Mouse (Mus musculus) right cerebral cortex, adult 18-20 months (tissue): ENCODE data around the gene Cox4i2.

ENCODE experiments used
- DNase-seq: peaks from one replicate; pipeline ENCODE4 v3.0.0; 2022; ENCODE audit warnings: mixed read lengths

The Cox4i2 gene

DNA sequence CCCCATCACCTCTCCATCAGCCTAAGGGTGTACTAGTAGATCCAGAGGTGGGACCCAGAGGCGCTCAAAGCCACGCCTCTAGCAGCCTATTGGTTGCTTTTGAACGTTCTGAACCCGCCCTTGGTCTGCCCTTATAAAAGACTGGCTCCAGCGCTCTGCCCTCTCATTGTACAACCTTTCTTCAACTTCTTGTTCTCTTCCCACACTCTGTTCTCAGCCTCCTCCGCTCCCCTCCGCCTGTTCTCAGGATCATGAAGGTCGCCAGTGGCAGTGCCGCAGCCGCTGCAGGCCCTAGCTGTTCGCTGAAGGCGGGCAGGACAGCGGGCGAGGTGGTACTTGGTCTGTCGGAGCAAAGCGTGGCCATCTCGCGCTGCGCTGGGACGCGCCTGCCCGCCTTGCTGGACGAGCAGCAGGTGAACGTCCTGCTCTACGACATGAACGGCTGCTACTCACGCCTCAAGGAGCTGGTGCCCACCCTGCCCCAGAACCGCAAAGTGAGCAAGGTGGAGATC, 17.8 kb upstream of the Cox4i2 start, which contains the start of gene Id1:
Gene Id1 (plus strand): TSS at position 162 of the 512 bp plus-strand sequence.
- DNase-seq, result peak; percentile 55

DNA sequence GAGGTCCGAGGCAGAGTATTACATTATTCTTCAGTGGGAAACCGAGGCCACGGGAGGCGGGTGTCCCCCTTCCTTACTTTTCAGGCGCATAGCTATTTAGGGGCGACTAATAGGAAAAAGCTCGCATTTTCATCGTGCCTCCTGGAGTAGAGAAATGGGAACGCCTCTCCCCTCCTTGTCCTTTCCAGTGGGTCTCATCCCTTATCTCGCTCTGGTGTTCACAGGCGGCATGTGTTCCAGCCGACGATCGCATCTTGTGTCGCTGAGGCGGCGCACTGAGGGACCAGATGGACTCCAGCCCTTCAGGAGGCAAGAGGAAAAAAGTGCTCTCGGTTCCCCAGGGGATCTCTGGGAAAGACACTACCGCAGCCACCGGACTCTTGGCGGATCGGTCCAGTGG, 17.2 kb upstream of the Cox4i2 start:
- DNase-seq, result no peak

DNA sequence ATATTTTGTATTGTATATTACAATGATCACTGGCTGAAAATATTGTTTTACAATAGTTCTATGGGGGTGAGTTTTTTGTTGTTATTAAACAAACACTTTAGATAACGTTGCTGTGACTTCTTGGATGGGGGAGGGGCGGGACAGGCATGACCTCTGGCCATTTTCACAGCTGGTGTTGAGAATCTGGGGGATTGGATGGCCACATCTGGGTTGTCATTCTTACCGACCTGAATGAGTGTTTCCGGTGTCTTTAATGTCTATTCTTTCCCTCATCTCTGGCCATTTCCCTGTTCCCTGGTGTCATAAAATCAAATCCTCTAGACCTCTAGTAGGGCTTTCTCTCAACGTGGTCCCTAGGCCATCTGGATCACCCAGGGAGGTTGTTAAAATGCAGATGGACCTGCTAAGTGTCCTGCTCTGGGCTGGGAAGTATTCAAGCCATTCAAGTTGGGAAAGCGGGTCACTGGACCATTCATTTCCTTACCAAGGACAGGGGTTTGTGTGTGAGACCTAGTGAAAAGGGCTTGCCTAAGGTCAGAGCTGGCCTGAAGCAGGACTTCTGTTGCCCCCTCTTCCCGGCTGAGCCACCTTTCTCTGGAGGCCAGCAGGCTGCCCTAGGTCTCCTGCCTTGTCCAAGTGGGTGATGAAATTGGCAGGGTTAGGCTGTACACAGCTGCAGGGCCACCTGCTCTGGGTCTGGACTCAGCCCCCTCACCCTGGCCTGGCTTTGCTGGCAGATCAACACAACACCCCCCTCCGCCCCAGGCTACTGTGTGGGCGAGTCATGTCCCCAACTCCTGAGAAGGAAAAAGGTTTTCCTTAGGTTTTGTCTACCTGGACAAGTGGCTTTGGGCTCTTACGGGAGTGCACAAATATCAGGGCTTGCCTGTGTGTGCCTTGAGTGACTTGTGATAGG, 16.4 kb upstream of the Cox4i2 start:
- no peak for DNase-seq

DNA sequence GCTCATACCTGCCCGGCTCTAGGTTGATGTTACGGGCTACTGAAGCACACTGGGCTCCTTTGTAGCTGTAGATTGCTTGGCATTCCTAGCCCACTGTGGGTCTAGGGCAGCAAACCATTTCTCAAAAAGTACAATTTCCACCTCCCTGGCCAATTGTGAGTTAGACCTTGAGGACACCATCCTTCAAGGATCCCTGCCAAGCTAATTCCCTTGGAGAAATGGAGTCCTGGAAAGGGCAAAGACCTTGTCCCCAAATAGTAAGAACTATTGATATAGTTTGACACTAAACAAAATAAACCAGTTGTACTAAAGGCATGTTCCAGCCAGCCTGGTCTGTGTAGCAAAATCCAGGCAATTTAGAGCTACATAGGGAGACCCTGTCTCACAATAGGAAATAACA, 15.6 kb upstream of the Cox4i2 start:
- DNase-seq, result no peak

DNA sequence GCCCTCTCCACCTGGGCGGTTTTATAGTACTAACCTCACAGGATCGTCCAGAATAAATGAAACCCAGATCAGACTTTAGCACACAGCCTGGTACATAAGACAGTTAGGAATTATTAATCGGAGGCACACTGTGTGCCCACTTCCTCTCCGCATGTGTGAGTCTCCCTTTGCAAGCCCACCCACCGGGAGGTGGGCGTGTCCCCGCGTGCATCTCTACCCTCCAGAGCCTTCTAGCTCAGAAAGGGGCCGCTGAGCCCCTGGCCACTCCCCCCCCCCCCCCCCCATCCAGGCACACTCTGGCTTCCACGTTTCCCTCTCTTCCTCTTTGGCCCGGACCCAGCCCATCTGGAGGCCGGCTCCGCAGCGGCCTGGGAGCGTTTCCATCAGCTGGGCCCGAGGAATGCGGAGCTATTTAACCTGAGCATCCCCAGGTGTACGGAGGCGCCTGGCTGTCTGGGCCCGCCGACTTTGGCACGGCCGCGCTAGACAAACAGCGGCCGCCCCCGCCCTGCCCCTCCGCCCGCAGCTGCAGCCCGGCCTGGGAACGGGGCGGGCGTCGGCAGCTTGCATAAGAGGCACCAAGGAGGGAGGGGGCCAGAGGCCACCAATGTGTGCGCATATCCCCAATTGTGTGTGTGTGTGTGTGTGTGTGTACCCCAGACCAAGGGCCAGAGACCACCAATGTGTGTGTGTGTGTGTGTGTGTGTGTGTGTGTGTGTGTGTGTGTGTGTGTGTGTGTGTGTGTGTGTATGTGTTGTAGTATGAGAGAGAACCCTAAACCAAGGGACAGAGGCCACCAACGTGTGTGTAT, 14.7 kb upstream of the Cox4i2 start:
- DNase-seq, result no peak

DNA sequence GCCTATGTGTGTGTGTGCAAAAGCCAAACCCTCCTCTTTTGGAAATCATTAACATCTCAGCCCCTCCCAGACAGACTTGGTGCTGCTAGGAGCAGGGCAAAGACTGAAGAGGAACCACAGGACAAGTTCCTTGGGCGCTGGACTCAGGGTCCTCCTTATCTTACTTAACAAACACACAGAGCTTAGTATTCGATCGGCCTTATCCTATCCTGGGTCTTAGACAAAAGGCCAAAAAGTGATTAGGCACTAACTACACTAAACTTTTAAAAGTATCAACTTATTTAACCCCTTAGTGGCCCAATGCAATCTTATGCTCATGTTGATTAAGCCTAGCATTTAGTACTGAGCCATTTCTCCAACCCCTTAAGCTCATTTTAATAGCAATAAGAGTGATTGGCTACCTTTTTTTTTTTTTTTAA, 14.1 kb upstream of the Cox4i2 start:
- DNase-seq, result no peak

DNA sequence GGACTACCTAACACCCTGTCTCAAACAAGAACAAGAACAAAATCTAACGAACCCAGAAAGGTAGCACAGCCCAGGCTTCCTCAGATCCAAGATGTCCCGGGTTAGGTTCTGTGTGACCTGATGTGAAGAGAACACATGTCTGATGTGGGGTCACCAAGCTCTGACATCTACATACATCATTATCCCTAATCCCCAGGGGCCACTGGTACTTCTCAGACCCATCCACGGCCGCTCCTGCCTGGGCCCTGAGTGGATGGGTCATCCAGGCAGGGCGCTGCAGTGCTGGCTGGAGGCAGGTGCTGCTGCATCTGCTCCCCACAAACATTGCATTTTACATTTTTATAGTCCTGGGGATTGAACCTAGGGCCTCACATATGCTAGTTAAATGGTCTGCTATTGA, 13.5 kb upstream of the Cox4i2 start:
- no peak for DNase-seq

DNA sequence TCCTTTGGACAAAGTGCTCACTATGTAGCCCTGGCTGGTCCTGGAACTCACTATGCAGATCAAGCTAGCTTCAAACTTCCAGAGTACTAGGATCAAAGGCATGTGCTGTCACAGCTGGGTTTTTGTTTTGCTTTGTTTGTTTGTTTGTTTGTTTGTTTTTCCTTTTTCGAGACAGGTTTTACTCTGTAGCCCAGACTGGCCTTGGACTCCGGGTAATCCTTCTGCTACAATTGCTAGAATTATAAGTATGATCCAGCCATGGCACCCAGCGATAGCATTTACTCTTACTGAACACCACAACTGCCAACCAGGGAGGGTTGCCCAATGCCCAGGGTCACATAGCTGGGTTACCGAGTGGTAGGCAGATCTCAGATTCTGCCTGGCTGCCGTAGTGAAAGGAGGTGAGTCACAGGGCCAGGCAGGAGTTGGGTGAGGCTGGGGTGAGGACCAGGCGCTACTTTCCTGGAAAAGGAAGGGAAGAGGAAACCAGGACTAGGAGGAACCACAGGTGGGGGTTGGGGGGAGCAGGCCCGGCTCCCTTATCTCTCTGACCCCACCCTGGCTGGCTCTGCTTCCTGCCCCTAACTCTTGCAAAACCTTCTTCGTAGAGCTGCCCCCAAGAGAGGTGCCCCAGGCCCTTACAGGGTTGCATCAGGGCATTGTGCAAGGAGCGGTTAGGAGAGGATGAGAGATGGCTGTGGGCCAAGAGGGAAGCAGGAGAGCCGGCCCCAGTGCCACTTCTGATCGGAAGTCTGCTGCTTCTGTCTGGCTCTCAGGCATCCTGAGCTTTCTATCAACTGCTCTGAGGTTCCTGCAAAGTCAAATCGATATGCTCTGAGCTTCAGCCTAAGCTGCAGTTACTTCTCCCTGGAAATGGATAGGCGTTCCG, 12.6 kb upstream of the Cox4i2 start:
- no peak for DNase-seq

DNA sequence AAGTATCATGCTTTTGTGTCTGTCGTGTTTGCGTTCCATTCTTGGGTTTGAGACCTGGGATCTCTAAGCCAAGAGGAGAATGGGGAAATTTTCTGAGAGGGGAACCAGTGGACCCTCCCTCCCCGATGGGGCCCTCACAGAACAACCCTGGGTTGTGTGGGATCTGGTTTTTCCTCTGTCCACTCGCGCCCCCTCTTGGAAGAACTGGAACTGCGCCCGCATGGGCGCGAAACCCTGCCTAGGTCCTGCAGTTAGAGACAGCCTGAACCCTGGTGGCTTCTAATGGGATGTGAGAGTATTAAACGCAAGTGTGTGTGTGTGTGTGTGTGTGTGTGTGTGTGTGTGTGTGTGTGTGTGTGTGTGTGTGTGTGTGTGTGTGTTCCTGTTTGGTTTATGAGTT, 11.5 kb upstream of the Cox4i2 start:
- DNase-seq, result no peak

DNA sequence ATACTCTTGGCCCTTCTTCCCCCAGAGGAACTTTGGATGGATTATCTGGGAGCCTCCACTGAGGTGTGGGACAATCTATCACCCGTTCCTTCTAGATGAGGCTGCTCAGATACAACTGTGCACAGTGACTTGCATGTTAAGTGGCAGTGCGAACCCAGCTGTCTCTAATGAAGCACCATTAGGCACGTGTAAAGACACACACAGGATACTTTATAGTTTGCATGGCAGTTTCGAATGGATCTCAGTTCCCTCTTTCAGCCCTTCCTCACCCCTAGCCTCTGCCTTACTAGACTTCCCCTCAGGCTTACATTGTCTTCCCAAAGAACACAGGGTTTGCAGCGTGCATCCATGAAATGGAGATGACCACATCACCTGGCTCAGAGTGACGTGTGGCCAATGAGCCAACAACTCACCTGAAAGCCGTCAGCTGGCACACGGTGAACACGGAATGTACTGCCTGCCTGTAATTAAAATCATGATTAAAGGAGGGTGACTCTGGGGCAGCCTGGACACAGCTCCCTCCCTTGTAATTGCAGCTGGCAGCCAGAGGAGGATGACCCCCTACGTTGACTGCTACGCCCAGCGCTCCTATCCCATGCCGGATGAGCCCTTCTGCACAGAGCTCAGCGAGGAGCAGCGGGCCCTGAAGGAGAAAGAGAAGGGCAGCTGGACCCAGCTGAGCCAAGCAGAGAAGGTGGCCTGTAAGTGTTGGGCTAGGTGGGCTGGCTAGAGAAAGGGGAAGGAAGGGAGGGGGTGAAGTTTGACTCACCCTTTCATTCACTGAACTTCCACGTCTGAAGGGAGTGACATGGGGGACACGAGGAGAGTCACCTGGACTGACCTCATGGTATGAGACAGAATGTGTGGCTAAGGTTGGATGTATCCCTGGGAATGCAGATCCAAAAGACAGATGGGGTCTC, 2.8 kb downstream of the Cox4i2 start:
- no peak for DNase-seq

DNA sequence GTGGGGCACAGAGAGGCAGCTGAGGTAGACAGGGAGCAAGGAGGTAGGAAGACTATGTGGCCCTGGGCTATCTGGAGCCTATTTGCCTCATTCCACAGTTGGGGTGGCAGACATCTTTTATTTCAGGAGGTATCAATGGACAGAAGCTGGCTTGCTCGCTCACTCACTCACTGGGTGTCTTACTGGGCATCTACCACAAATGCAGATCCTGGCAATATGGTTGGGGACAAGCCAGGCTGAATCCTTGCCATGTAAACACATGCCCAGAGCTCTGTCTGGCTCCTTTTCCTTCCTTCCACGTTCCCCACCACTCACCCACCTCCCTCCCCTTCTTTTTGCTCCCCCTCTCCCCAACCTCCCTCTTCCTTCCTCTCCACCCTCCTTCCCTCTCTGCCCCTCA, 3.5 kb downstream of the Cox4i2 start:
- no peak for DNase-seq

DNA sequence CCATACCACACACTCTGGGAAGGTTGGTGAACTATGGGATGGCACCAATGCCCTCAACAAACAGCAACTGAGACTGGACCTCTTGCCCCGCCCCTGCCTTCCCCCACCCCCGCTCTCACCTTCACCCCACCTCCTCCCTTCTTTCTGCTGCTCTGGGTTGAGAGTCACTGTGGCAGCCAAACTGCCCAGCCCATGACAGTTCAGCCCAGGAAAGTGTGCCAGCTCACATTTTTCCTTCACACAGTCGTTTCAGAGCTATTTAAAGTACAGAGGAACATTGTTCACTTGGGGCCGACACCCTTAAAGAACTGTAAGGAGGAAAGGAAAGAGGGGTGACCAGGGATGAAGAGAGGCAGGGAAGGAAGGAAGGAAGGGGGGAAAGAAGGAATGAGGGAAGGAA, 4.4 kb downstream of the Cox4i2 start:
- DNase-seq, result no peak

DNA sequence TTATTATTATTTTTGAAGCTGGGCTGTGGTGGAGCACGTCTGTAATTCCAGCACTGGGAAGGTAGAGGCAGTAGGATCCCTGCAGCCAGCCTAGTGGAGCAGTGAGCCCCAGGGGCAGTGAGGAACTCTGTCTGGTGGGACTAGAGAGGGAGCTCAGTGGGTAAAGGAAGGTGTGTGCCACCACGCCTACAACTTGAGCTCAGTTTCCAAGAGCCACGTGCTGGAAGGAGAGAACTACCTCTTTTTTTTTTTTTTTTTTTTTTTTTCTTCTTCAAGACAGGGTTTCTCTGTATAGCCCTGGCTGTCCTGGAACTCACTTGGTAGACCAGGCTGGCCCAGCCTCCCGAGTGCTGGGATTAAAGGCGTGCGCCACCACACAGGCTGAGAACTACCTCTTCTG, 9.3 kb downstream of the Cox4i2 start:
- no peak for DNase-seq

DNA sequence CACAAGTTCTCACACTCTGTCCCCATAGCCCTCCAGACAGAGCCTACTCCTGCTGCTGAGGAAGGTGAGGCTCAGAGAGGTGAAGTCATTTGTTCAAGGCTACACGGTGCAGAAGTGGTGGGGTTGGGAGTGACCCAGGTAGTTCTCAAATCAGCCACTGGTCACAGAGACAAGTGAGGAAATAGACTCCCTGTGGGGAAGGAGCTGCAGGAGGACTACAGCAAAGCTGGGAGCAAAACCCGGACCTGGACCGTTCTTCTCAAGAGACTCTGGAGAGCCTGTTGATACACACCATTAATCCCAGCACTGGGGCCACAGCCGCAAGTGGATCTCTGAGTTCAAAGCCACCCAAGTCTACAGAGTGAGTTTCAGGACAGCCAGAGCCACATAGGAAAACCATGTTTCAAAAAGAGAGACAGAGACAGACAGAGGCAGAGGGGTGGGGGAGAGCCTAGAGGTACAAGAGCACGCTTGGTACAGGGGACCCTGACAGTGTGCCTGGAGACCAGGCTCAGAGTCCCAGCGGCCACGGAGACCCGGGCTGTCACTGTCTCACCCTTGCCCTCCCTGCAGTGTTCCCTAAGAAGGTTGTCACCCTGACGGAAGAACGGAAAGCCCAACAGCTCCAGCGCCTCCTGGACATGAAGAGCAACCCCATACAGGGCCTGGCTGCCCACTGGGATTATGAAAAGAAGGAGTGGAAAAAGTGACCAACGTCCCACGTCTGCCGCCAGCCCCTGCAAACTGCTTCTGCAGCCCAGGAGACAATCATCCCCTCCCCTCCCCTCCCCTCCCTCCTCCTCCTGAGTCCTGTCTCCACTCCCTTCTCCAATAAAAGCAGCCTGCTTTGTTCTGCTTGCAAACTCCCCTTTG, 10.4 kb downstream of the Cox4i2 start:
- no peak for DNase-seq

DNA sequence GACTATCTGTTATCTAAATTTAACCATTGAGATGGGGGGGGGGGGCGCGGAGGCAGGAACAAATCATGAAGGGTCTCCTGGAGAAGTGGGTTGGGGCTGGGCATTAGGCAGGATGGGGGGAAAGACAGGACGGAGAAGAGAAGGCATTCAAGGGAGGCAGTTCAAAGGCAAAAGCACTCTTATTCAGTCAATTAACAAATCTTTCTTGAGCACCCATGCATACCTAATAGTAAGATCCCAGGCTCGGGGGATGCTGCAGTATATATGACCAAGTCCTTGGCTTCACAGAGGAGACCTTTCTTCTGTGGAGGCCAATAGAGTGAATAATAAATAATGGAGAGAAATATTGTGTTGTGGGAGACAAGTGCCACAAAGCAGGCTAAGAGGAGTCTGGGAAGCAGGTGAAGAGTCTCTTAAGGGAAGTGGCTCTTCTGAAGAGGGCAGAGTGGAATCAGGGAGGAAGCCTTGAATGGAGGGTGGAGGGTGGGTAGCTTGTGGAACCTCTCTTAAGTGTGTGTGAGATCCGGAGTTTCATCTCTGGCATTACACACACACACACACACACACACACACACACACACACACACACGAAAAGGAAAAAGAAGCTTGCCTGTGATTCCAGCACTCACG, 11.2 kb downstream of the Cox4i2 start:
- no peak for DNase-seq

DNA sequence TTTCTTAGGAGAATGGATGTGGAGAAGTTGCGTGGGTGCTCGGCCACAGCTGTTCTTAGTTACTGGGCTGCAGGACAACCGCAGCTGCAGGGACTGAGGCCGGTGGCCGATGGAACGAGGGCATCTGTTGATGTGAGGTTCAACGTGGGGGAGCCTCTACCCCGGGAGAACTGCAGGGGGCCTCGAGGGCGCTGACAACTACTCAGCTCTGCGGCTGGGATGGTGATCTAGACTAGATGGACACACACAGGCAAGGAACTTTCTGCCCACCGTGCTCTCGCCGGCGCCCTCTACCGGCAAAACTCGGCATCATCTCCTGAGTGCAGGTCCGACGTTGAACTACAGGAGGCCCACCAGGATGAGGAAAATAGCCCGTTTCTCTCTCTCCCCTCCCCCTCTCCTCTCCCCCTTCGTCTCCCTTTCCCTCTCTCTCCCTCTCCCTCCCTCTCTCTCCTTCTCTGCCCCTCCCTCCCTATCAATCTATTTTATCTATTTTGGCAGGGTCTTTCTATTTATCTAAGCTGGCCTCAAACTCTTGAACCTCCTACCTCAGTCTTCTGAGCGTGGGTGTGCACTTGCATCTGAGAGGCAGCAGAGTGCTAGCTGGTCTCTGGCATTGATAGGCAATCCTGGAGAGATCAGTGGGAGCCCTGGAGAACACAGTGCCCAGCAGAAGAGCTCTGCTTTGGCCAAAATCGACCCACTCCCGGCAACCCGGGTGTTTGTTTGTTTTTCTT, 12.6 kb downstream of the Cox4i2 start:
- DNase-seq, result peak; percentile 80

DNA sequence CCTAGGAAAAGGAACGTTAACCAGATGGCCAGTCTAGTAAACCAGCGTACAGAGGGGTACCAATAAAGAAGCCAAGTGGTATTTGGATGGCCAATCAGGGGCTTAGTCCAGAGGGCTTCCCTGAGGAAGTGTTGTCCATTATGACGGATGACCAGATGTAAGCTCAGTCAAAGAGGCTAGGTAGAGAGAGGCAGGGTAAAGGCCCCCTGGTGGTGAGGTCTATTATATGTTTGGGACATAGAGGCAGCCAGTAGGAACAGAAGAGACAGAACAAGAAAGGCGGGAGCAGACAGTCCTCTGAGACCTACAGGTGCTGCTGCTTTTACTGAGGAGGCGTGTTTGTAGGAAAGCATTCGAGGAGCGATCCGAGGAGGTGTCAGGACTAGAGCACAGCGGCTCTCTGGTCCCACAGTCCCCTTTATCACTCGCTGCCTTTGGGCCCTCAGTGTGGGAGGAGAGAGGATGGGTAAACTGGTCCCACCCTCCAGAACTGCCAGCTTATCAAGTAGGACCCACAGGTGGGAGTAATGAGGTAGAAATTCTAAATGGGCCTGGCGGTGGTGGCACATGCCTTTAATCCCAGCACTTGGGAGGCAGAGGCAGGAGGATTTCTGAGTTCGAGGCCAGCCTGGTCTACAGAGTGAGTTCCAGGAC, 13.8 kb downstream of the Cox4i2 start:
- no peak for DNase-seq

DNA sequence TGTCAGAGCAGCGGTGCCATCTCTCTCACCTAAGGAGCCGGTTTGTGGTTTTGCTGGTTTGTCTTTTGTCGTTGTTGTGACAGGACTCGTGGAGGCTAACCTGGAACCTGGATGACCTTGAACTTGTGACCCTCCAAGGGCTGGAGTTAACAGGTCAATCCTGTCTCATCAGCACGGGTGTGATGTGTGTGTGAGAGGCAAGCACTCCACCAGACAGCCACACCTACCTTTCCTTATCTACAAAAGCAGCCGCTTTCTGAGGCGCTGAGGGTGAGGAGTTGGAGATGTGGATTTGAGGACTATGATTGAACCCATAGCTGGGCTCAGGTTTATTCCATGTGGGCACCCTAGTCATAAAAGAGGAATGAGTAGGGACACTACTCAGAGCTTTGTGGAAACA, 15.7 kb downstream of the Cox4i2 start:
- DNase-seq, result no peak

DNA sequence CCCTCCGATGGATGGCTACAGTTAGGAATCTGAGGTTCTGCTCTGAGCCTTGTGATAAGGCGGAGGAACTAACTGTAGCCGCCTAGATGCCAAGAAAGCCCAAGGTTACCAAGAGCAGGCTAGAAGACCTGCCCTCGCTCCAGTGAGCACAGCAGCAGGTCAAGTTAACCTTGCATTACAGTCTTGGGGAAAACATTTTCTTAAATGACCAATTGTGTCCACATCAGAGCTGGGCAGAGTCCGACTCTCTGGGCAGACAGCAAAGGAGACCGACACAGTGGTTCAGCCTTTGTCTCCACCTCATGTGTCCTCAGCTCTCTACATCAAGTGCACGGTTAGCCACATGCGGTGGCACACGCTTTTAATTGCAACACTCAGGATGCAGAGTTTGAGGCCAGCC, 17.6 kb downstream of the Cox4i2 start:
- no peak for DNase-seq
